19 mouse cellular contexts compared by ENCODE assay signal in the genomic region with DNA sequence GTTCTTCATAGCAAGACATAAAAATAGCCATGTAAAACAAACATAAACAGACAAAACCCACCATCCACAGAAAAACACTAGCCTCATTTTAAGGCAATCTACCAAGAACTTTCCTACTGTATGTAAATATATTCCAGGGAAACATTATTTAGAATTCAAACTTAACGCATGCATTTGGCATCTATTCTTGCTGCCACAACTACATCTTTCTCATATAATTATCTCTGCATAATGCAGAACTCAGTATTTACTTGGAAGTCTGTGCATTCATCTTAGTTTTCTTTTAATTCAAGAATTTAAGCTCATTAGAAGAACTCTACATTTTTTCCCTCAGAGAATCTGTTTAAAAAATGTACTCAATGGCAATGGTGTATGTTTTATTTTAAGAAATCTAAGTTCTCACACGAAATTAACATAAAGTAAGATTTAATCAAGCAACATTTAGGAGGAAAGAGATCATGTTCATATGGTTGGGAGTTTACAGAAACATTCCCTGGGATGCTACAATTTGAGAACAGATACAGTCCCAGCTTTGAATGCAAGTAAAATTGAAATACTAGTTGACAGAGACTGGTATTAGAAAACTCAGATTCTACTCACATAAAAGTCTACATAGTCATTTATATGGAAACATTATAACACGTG.
"Had no signal": no experiment of that assay in that cellular context is flagged by ENCODE, and none has a peak within 500 bp of the region (broad histone marks: within the 10 kb centered on the region; RNA-seq: fewer than 3 reads in every experiment).

No protein-coding gene starts in this region.

- H3K27ac ChIP-seq: midbrain, embryonic 10.5 days; midbrain, embryonic 12.5 days; neural tube, embryonic 13.5 days; neural tube, embryonic 15.5 days had no signal

- H3K36me3 ChIP-seq: midbrain, embryonic 10.5 days; midbrain, embryonic 12.5 days; neural tube, embryonic 13.5 days; neural tube, embryonic 15.5 days had no signal

- ATAC-seq: midbrain, embryonic 16.5 days had no signal

- H3K4me1 ChIP-seq: midbrain, embryonic 10.5 days; midbrain, embryonic 12.5 days; neural tube, embryonic 13.5 days; neural tube, embryonic 15.5 days had no signal

- H3K9ac ChIP-seq: lung, embryonic 14.5 days; midbrain, embryonic 12.5 days; neural tube, embryonic 13.5 days; neural tube, embryonic 15.5 days had no signal

- H3K27me3 ChIP-seq: midbrain, embryonic 12.5 days; neural tube, embryonic 13.5 days; neural tube, embryonic 15.5 days had no signal

- H3K9me3 ChIP-seq: midbrain, embryonic 10.5 days; midbrain, embryonic 12.5 days; neural tube, embryonic 13.5 days; neural tube, embryonic 15.5 days had no signal

- H3K4me2 ChIP-seq: lung, embryonic 14.5 days; midbrain, embryonic 12.5 days; neural tube, embryonic 13.5 days; neural tube, embryonic 15.5 days had no signal

- DNase-seq: lung, adult 18-20 months; lung, embryonic 14.5 days; lung, postnatal 10 days; lung, postnatal 4 days; midbrain, embryonic 14.5 days; retina, postnatal 1 day; right cerebral cortex, adult 18-20 months; right cerebral cortex, postnatal 25 days; right cerebral cortex, postnatal 4 days; spleen, adult 18-20 months; thymus, adult 2 months; thymus, postnatal 25 days; thymus, postnatal 4 days had no signal

- H3K4me3 ChIP-seq: midbrain, embryonic 10.5 days; midbrain, embryonic 12.5 days; myocyte; neural tube, embryonic 13.5 days; neural tube, embryonic 15.5 days had no signal
